Comparison of ENCODE assay signal across 8 mouse cellular contexts in the genomic region with DNA sequence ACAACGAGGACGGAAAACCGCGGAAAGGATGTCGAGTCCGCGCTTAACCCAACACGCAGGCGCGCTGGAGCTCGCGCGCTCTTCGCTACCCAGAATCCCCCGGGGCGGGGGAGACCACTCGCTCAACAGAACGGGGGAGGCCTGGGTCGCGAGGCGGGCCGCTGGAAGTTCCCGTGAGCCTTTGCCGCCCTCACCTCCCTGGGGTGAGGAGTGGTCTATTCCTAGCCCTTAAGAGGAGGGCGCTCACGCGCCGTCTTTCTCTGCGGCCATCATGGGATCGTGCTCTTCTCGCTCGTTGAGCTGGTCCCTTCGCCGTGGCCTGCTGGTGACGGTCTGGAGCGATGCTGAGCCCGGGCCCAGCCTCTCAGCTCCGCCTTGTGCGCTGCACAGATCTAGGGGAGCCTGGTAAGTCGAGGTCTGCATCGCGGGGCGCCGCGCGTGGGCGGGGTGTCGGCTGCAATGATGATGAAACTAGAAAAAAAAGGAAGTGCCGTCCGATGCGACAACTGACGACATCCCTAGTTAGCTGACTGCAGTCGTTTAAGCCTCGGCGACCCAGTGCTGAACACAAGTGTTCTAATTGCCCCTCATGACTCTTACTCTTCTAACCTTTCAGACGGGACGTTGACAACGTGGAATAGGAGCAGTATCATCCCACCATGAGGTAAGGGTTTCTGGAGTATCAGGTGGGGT. TPM values are rescaled to one million over a fixed set of nuclear protein-coding genes. Genes with fewer than 3 reads are reported as not detected.
DNase-seq lines count a peak whose midpoint lies in the region; ATAC-seq lines count a peak whose summit lies in the region.

No protein-coding gene starts in this region.

- no peaks in the 10 kb centered on the region for H3K9me3 ChIP-seq in hindbrain, embryonic 12.5 days (replicated peaks)

- peak overlapping the region; percentile 86 for H3K4me3 ChIP-seq in hindbrain, embryonic 12.5 days

- peak overlapping the region; percentile 92 for H3K27ac ChIP-seq in hindbrain, embryonic 12.5 days

- H3K4me1 ChIP-seq in hindbrain, embryonic 12.5 days: peaks cover 41% of the 10 kb centered on the region

- peak overlapping the region; percentile 97 for H3K9ac ChIP-seq in hindbrain, embryonic 12.5 days

- WGBS in hindbrain, embryonic 12.5 days: 1% methylated on average over 58 of the region's 58 CpGs

- peak overlapping the region; percentile 90 for H3K4me2 ChIP-seq in hindbrain, embryonic 12.5 days (replicated peaks)

- no peaks in the 10 kb centered on the region for H3K27me3 ChIP-seq in hindbrain, embryonic 12.5 days

- H3K36me3 ChIP-seq in hindbrain, embryonic 12.5 days: peaks cover 36% of the 10 kb centered on the region

- DNase-seq in Muller cell, postnatal 12 days (ENCODE audit: inconsistent ontology term): peak; percentile 99
- peak; percentile 98 for DNase-seq in cerebellum, adult 9-11 months
- peak; percentile 94 to 98 for DNase-seq in frontal cortex, adult 2 months (ENCODE audit: extremely low spot score in 1 of 2, low spot score in 1 of 2)
- peak; percentile 97 to 98 for DNase-seq in layer of hippocampus, postnatal 14 days (ENCODE audit: low spot score in 2 of 2)
- DNase-seq in lung, postnatal 14 days: peak; percentile 95
- peak; percentile 94 for DNase-seq in retina, adult 2 months (ENCODE audit: low read depth, low spot score)
- DNase-seq in thymus, postnatal 36 days: peak; percentile 99

- peak; percentile 95 for ATAC-seq in hindbrain, embryonic 12.5 days (ENCODE audit: low FRiP score)

RNA-seq across cellular contexts. Expression of gene Trpv2, which starts 28.5 kb away (rescaled TPM):
- 16.8 TPM in 2 replicates for polyA plus RNA-seq in frontal cortex, adult 2 months (2012; rRNA removed)
- polyA plus RNA-seq in hindbrain, embryonic 12.5 days (2016; fragmentation: Nextera tagmentation; extraction: Ambion mirVana): 10.8 and 14.3 TPM in 2 replicates
- total RNA-seq in layer of hippocampus, postnatal 14 days (2021): 10 to 100 TPM; 18.4 to 21.5 TPM

RNA-seq across cellular contexts. Expression of gene Lrrc75a, which starts 45.6 kb away (rescaled TPM):
- polyA plus RNA-seq in frontal cortex, adult 2 months (2012; rRNA removed): 19.9 and 23.7 TPM in 2 replicates
- polyA plus RNA-seq in hindbrain, embryonic 12.5 days (2016; fragmentation: Nextera tagmentation; extraction: Ambion mirVana): 18.0 and 19.1 TPM in 2 replicates
- 10 to 100 TPM in 1 of 2 experiments, 1 to 10 TPM in 1; 9.5 to 11.3 TPM for total RNA-seq in layer of hippocampus, postnatal 14 days (2021)

RNA-seq across cellular contexts. Expression of gene Mmgt2, which starts 45.7 kb away (rescaled TPM):
- 44.4 TPM in 2 replicates for polyA plus RNA-seq in frontal cortex, adult 2 months (2012; rRNA removed)
- 34.5 and 38.7 TPM in 2 replicates for polyA plus RNA-seq in hindbrain, embryonic 12.5 days (2016; fragmentation: Nextera tagmentation; extraction: Ambion mirVana)
- 10 to 100 TPM; 14.8 to 17.2 TPM for total RNA-seq in layer of hippocampus, postnatal 14 days (2021)

RNA-seq across cellular contexts. Expression of gene Ubb, which starts 51.8 kb away (rescaled TPM):
- 3,321 and 3,429 TPM in 2 replicates for polyA plus RNA-seq in frontal cortex, adult 2 months (2012; rRNA removed)
- 3,674 and 3,736 TPM in 2 replicates for polyA plus RNA-seq in hindbrain, embryonic 12.5 days (2016; fragmentation: Nextera tagmentation; extraction: Ambion mirVana)
- total RNA-seq in layer of hippocampus, postnatal 14 days (2021): 1,000 to 10,000 TPM; 1,675 to 1,723 TPM

Comparison
In these comparisons a context has a peak if more than half of its experiments do, and no peak if none do; other contexts are left out.
1. Peak in every context shown above with its lines: DNase-seq, ATAC-seq, H3K4me3 ChIP-seq and H3K27ac ChIP-seq.